Mouse (Mus musculus): Measurements from ENCODE around the gene Anxa9. TPM values are rescaled to one million over a fixed set of nuclear protein-coding genes. Genes with fewer than 3 reads are reported as not detected.

Anxa9 gene
- polyA plus RNA-seq, 1 experiment from 2014 or later, result 57.2 TPM

GRCm38 (mm10) chr3:95290156-95290555 lies 16.8 kb downstream of the Anxa9 start:
- no peak overlapping the region for H3K27ac ChIP-seq (replicated peaks)

GRCm38 (mm10) chr3:95289419-95289818 lies 17.6 kb downstream of the Anxa9 start:
- H3K4me1 ChIP-seq (replicated peaks; ENCODE audit: control insufficient read depth, insufficient read depth), result no peaks in the 10 kb centered on the region
- TF ChIP-seq EP300 (optimal IDR thresholded peaks at IDR 0.05), result no peak
- no peak for TF ChIP-seq CTCF (IDR thresholded peaks at IDR 0.05; ENCODE audit: low read depth)
- no peak overlapping the region for H3K27ac ChIP-seq (replicated peaks)
- DNase-seq (ENCODE audit: low spot score), result no peak
- H3K4me3 ChIP-seq (ENCODE audit: low read depth, low read length), result no peak overlapping the region
- no peak for ATAC-seq (ENCODE audit: low FRiP score, low TSS enrichment)
- WGBS, result 87% methylated on average over 4 of the region's 4 CpGs
- H3K27me3 ChIP-seq (ENCODE audit: control insufficient read depth, insufficient read depth, low read length), result no peaks in the 10 kb centered on the region
- peaks cover 15% of the 10 kb centered on the region for H3K36me3 ChIP-seq (ENCODE audit: control insufficient read depth, insufficient read depth, low read length)
- no peak overlapping the region for H3K9ac ChIP-seq (ENCODE audit: low read length)
- H3K9me3 ChIP-seq (ENCODE audit: control insufficient read depth, low read length), result no peaks in the 10 kb centered on the region
- H3K4me2 ChIP-seq (replicated peaks; ENCODE audit: low read depth), result no peak overlapping the region

More at GRCm38 (mm10) chr3:95290156-95290555, 16.8 kb downstream of the Anxa9 start:
- no peak overlapping the region for H3K9ac ChIP-seq (ENCODE audit: low read length)
- 58% methylated on average over 6 of the region's 6 CpGs for WGBS
- ATAC-seq (ENCODE audit: low FRiP score, low TSS enrichment) (no peak), DNase-seq (ENCODE audit: low spot score) (no peak)
- no peak overlapping the region for H3K4me2 ChIP-seq (replicated peaks; ENCODE audit: low read depth)
- TF ChIP-seq CTCF (IDR thresholded peaks at IDR 0.05; ENCODE audit: low read depth) (no peak), EP300 (optimal IDR thresholded peaks at IDR 0.05) (no peak)
- no peaks in the 10 kb centered on the region for H3K4me1 ChIP-seq (replicated peaks; ENCODE audit: control insufficient read depth, insufficient read depth)
- peaks cover 15% of the 10 kb centered on the region for H3K36me3 ChIP-seq (ENCODE audit: control insufficient read depth, insufficient read depth, low read length)
- no peaks in the 10 kb centered on the region for H3K27me3 ChIP-seq (ENCODE audit: control insufficient read depth, insufficient read depth, low read length)
- no peak overlapping the region for H3K4me3 ChIP-seq (ENCODE audit: low read depth, low read length)
- H3K9me3 ChIP-seq (ENCODE audit: control insufficient read depth, low read length), result no peaks in the 10 kb centered on the region

- Histone ChIP-seq H3K36me3 (ENCODE audit: control insufficient read depth, insufficient read depth, low read length) (peaks cover 8% of the 10 kb centered on the region), H3K4me1 (replicated peaks; ENCODE audit: control insufficient read depth, insufficient read depth) (no peaks in the 10 kb centered on the region), H3K9ac (ENCODE audit: low read length) (no peak overlapping the region), H3K4me2 (replicated peaks; ENCODE audit: low read depth) (no peak overlapping the region), H3K4me3 (ENCODE audit: low read depth, low read length) (no peak overlapping the region), H3K27ac (replicated peaks) (no peak overlapping the region), H3K9me3 (ENCODE audit: control insufficient read depth, low read length) (no peaks in the 10 kb centered on the region), H3K27me3 (ENCODE audit: control insufficient read depth, insufficient read depth, low read length) (no peaks in the 10 kb centered on the region)
- ATAC-seq (ENCODE audit: low FRiP score, low TSS enrichment), result no peak
- DNase-seq (ENCODE audit: low spot score), result no peak
- no peak for TF ChIP-seq CTCF (IDR thresholded peaks at IDR 0.05; ENCODE audit: low read depth)
- TF ChIP-seq EP300 (optimal IDR thresholded peaks at IDR 0.05), result no peak
- 87% methylated on average over 3 of the region's 3 CpGs for WGBS
Observed at GRCm38 (mm10) chr3:95287541-95287940, 19.4 kb downstream of the Anxa9 start.

- WGBS, result 75% methylated on average over 7 of the region's 7 CpGs
- Histone ChIP-seq H3K27me3 (ENCODE audit: control insufficient read depth, insufficient read depth, low read length) (no peaks in the 10 kb centered on the region), H3K4me3 (ENCODE audit: low read depth, low read length) (no peak overlapping the region), H3K4me2 (replicated peaks; ENCODE audit: low read depth) (no peak overlapping the region), H3K4me1 (replicated peaks; ENCODE audit: control insufficient read depth, insufficient read depth) (no peaks in the 10 kb centered on the region), H3K27ac (replicated peaks) (0 out of 2 replicates have a peak overlapping the region, but pooled peaks have one; percentile 49), H3K9me3 (ENCODE audit: control insufficient read depth, low read length) (no peaks in the 10 kb centered on the region), H3K36me3 (ENCODE audit: control insufficient read depth, insufficient read depth, low read length) (peaks cover 7% of the 10 kb centered on the region), H3K9ac (ENCODE audit: low read length) (no peak overlapping the region)
- DNase-seq (ENCODE audit: low spot score) (no peak), ATAC-seq (ENCODE audit: low FRiP score, low TSS enrichment) (no peak)
- no peak for TF ChIP-seq CTCF (IDR thresholded peaks at IDR 0.05; ENCODE audit: low read depth)
- no peak for TF ChIP-seq EP300 (optimal IDR thresholded peaks at IDR 0.05)
Observed at GRCm38 (mm10) chr3:95286510-95286909, 20.5 kb downstream of the Anxa9 start.

GRCm38 (mm10) chr3:95286011-95286410 lies 21.0 kb downstream of the Anxa9 start:
- TF ChIP-seq EP300 (optimal IDR thresholded peaks at IDR 0.05), result no peak
- no peak for TF ChIP-seq CTCF (IDR thresholded peaks at IDR 0.05; ENCODE audit: low read depth)
- H3K4me3 ChIP-seq (ENCODE audit: low read depth, low read length), result no peak overlapping the region
- H3K27me3 ChIP-seq (ENCODE audit: control insufficient read depth, insufficient read depth, low read length), result no peaks in the 10 kb centered on the region
- peak overlapping the region; percentile 49; the same call in 1 of the 2 replicates for H3K27ac ChIP-seq (replicated peaks)
- no peak overlapping the region for H3K9ac ChIP-seq (ENCODE audit: low read length)
- DNase-seq (ENCODE audit: low spot score), result no peak
- H3K4me2 ChIP-seq (replicated peaks; ENCODE audit: low read depth), result no peak overlapping the region; the same call in 1 of the 2 replicates
- 57% methylated on average over 5 of the region's 5 CpGs for WGBS
- H3K36me3 ChIP-seq (ENCODE audit: control insufficient read depth, insufficient read depth, low read length), result peaks cover 7% of the 10 kb centered on the region
- no peak for ATAC-seq (ENCODE audit: low FRiP score, low TSS enrichment)
- H3K9me3 ChIP-seq (ENCODE audit: control insufficient read depth, low read length), result no peaks in the 10 kb centered on the region
- H3K4me1 ChIP-seq (replicated peaks; ENCODE audit: control insufficient read depth, insufficient read depth), result no peaks in the 10 kb centered on the region

GRCm38 (mm10) chr3:95285390-95285789 lies 21.6 kb downstream of the Anxa9 start:
- ATAC-seq (ENCODE audit: low FRiP score, low TSS enrichment) (no peak), DNase-seq (ENCODE audit: low spot score) (no peak)
- Histone ChIP-seq H3K4me3 (ENCODE audit: low read depth, low read length) (no peak overlapping the region), H3K27me3 (ENCODE audit: control insufficient read depth, insufficient read depth, low read length) (no peaks in the 10 kb centered on the region), H3K9me3 (ENCODE audit: control insufficient read depth, low read length) (no peaks in the 10 kb centered on the region), H3K4me1 (replicated peaks; ENCODE audit: control insufficient read depth, insufficient read depth) (no peaks in the 10 kb centered on the region), H3K36me3 (ENCODE audit: control insufficient read depth, insufficient read depth, low read length) (peaks cover 7% of the 10 kb centered on the region), H3K4me2 (replicated peaks; ENCODE audit: low read depth) (peak overlapping the region; percentile 80), H3K9ac (ENCODE audit: low read length) (no peak overlapping the region), H3K27ac (replicated peaks) (0 out of 2 replicates have a peak overlapping the region, but pooled peaks have one; percentile 58)
- TF ChIP-seq CTCF (IDR thresholded peaks at IDR 0.05; ENCODE audit: low read depth) (no peak), EP300 (optimal IDR thresholded peaks at IDR 0.05) (no peak)
- WGBS, result 90% methylated on average over 5 of the region's 5 CpGs

Data from stomach, postnatal 0 days (tissue).